Mouse (Mus musculus): Measurements from ENCODE around the gene Ap5z1.

Gene Ap5z1

DNA sequence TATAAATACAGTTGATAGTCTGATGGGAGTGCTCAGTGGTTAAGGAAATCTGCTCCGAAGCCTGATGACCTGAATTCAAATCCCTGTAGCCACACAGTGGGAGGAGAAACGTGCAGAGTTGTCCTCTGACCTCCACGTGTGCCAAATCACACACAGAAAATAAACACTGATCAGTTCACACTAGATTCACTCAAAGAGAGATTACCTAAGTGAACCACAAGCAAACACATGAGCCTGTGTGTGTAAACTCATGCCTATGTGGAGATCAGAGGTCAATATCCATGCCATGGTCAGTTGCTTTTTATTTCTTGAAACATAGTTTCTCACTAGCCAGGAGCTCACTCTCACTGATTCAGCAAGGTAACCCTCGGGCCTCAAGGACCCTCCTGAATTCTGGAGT is 56.6 kb downstream of the Ap5z1 start:
- DNase-seq (ENCODE audit: low spot score) = no peak

DNA sequence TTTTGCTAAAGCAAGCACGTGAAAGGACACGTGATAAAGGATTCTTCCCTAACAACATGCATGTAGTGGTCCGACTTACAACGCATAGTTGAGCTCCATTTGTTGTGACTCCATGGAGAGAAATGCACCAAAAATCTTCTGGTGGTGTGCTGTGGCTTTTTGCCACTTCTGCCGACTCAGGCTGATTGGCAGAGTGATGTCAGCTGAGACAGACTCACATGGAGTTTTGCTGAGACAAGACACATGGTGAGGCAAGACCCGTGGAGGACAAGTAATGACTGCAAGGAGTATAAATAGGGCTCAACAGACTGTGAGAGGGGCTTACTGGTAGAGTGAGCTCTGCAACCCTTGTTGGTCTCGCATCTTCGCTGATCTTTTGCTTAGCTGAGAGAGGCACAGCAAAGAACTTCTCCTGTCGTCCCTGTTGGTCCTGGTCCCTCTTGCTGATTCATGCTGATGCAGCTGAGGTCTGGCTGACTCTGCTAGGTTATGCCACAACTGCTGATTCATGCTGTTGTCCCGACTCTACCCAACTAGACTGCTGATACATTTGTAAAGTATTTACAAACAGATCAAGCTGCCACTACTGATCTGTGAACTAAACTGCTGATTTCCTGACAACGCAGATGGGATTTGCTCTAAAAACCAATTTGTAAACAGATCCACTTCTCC is 57.6 kb downstream of the Ap5z1 start:
- DNase-seq (ENCODE audit: low spot score) = no peak

- DNase-seq (ENCODE audit: low spot score) = no peak
Measured at GRCm38 (mm10) chr5:142524711-142525464, 61.1 kb downstream of the Ap5z1 start.

All from embryo, embryonic 10.5 days (tissue).